Mouse (Mus musculus) limb, embryonic 11.5 days (tissue): ENCODE results near the gene Heg1. TPM values are rescaled to one million over a fixed set of nuclear protein-coding genes. Genes with fewer than 3 reads are reported as not detected.

Experiments used
- ATAC-seq: fragments of 200-750 bp; cut with Nextera tagmentation; 2 replicates; pipeline ENCODE4 v1.8.0; 2017; ENCODE audit warnings: low read depth; ENCODE audit not compliant: insufficient number of reproducible peaks, low FRiP score, low TSS enrichment
- DNase-seq: peaks from one replicate; pipeline ENCODE4 v3.0.0-alpha.2; 2015; ENCODE audit warnings: low spot score
- H3K27ac ChIP-seq: fragments of 300-500 bp; sonication (generic); replicated peaks from 2 replicates; pipeline ENCODE4 v1.5.1; 2014; ENCODE audit warnings: low read depth, mild to moderate bottlenecking, low read length
- H3K27me3 ChIP-seq: fragments of 300-500 bp; sonication (generic); 2 replicates; pipeline ENCODE4 v1.6.1; 2014; ENCODE audit warnings: mild to moderate bottlenecking, low read length, mixed read lengths; ENCODE audit not compliant: control insufficient read depth, insufficient read depth
- H3K36me3 ChIP-seq: fragments of 300-500 bp; sonication (generic); 2 replicates; pipeline ENCODE4 v1.6.1; 2014; ENCODE audit warnings: mild to moderate bottlenecking, low read length, moderate library complexity, mixed read lengths; ENCODE audit not compliant: control insufficient read depth, insufficient read depth
- H3K4me1 ChIP-seq: fragments of 300-500 bp; sonication (generic); 2 replicates; pipeline ENCODE4 v1.6.1; 2014; ENCODE audit warnings: low read length, mixed read lengths; ENCODE audit not compliant: control insufficient read depth, insufficient read depth
- H3K4me2 ChIP-seq: fragments of 300-500 bp; sonication (generic); 2 replicates; pipeline ENCODE4 v1.6.1; 2014; ENCODE audit warnings: low read depth, mild to moderate bottlenecking, moderate library complexity; ENCODE audit not compliant: severe bottlenecking
- H3K4me3 ChIP-seq: fragments of 300-500 bp; sonication (generic); 2 replicates; pipeline ENCODE4 v1.5.1; 2014; ENCODE audit warnings: low read depth, low read length
- H3K9ac ChIP-seq: fragments of 300-500 bp; sonication (generic); 2 replicates; pipeline ENCODE4 v1.6.1; 2014; ENCODE audit warnings: mild to moderate bottlenecking, low read length
- H3K9me3 ChIP-seq: fragments of 300-500 bp; sonication (generic); 2 replicates; pipeline ENCODE4 v1.6.1; 2016; ENCODE audit warnings: low read length; ENCODE audit not compliant: control insufficient read depth
- WGBS: fragments of 180-500 bp; shearing (Covaris S2); extraction: QIAGEN DNeasy Blood & Tissue Kit; methylation state at CpG from one replicate; pipeline ENCODE4 v1.1.7; 2014; 5-methylcytosine and 5-hydroxymethylcytosine counted together
- polyA plus RNA-seq: library from polyadenylated mRNA; unstranded; fragments of >200 nt; fragmentation: Nextera tagmentation; extraction: Ambion mirVana; gene quantifications from 2 replicates; pipeline ENCODE4 v1.2.1, GENCODE M21; 2014

Heg1 gene
- polyA plus RNA-seq, 1 experiment from 2014 or later = 11.0 TPM

GRCm38 (mm10) chr16:33745457-33745856 is 61.3 kb downstream of the Heg1 start:
- Histone ChIP-seq H3K4me1 (peaks cover 12% of the 10 kb centered on the region), H3K27me3 (no peaks in the 10 kb centered on the region), H3K36me3 (no peaks in the 10 kb centered on the region), H3K27ac (no peak overlapping the region), H3K9me3 (no peaks in the 10 kb centered on the region), H3K4me3 (no peak overlapping the region), H3K9ac (no peak overlapping the region), H3K4me2 (no peak overlapping the region)
- 90% methylated on average over 7 of the region's 7 CpGs for WGBS
- no peak for ATAC-seq
- no peak for DNase-seq

- ATAC-seq (no peak), DNase-seq (no peak)
- Histone ChIP-seq H3K4me2 (no peak overlapping the region), H3K27ac (no peak overlapping the region), H3K27me3 (no peaks in the 10 kb centered on the region), H3K9ac (no peak overlapping the region), H3K9me3 (no peaks in the 10 kb centered on the region), H3K4me1 (peaks cover 9% of the 10 kb centered on the region), H3K36me3 (no peaks in the 10 kb centered on the region), H3K4me3 (no peak overlapping the region)
- 91% methylated on average over 10 of the region's 10 CpGs for WGBS
These were observed 62.0 kb downstream of the Heg1 start for GRCm38 (mm10) chr16:33746074-33746676.

- DNase-seq (no peak), ATAC-seq (no peak)
- H3K27ac ChIP-seq = no peak overlapping the region
- WGBS = 62% methylated on average over 7 of the region's 7 CpGs
- no peak overlapping the region for H3K4me2 ChIP-seq
- H3K4me3 ChIP-seq = no peak overlapping the region
- no peak overlapping the region for H3K9ac ChIP-seq
- H3K27me3 ChIP-seq = no peaks in the 10 kb centered on the region
- peaks cover under 1% of the 10 kb centered on the region; the same call in 1 of the 2 replicates for H3K4me1 ChIP-seq
- H3K36me3 ChIP-seq = no peaks in the 10 kb centered on the region
- H3K9me3 ChIP-seq = no peaks in the 10 kb centered on the region
These were observed 63.3 kb downstream of the Heg1 start for GRCm38 (mm10) chr16:33747346-33747954.

DNA sequence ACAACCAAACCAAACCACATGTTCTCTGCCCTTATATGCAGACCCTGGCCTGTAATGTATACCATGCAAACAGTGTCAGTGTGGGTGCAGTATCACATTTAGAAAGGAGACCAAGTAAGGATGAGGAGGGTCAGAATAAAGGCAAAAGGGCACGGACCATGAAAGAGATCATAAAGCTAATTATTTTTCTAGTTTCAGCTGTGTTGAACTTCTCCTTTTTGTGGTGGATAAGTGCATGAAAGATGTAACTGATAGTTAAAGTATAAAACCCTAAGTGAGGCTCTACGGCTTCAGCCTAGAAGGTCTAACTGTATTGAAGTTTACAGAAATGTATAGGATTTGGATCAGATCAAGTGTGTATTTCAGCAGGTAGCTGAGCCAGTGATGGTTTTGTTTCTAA is 63.8 kb downstream of the Heg1 start:
- no peak overlapping the region for H3K4me3 ChIP-seq
- H3K27me3 ChIP-seq = no peaks in the 10 kb centered on the region
- ATAC-seq = no peak
- no peak for DNase-seq
- no peaks in the 10 kb centered on the region for H3K9me3 ChIP-seq
- no peaks in the 10 kb centered on the region for H3K36me3 ChIP-seq
- 84% methylated on average over 2 of the region's 2 CpGs for WGBS
- no peak overlapping the region for H3K4me2 ChIP-seq
- H3K4me1 ChIP-seq = no peaks in the 10 kb centered on the region
- no peak overlapping the region for H3K9ac ChIP-seq
- H3K27ac ChIP-seq = no peak overlapping the region

DNA sequence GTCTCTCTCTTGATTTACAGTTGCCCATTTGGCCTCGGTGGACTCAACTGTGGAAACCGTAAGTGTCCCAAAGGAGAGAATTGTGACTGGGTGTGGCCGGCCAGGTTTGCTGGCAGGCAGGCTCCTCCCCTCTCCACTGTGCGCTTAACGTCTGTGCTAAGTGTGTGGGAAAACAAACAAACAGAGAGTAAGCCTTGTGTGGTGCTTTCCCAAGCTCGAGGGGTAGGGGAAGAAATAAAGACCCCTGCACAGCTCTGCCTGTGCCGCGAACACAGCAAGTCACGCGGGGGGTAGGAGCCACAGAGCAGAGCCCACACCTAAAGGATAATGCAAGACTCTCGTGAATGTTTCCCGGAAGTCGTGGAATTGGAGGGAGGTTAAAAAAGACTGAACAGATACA is 67.0 kb downstream of the Heg1 start:
- Histone ChIP-seq H3K4me3 (no peak overlapping the region), H3K27me3 (no peaks in the 10 kb centered on the region), H3K36me3 (no peaks in the 10 kb centered on the region), H3K9ac (no peak overlapping the region), H3K4me2 (peak overlapping the region; percentile 16; the same call in 1 of the 2 replicates), H3K27ac (no peak overlapping the region), H3K4me1 (no peaks in the 10 kb centered on the region), H3K9me3 (no peaks in the 10 kb centered on the region)
- DNase-seq (no peak), ATAC-seq (no peak)
- 19% methylated on average over 13 of the region's 13 CpGs for WGBS

DNA sequence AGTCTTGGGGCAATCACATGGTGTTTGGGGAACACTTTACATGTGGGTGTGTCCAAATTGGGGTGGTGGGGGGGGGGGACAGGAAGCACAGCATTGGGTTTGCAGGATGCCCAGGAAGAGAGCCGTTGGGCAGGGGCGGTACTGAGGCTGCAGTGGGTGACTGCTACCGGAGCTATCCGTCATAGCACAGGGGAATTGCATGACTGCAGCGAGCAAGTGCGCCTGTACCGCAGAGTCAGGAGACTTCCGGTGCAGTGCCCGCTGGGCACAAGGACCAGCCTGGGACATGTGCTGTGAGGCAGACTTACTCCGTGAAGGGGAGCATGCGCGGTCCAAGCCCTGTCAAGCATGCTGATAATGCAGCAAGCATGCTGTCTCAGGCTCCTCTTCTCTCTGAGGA is 67.4 kb downstream of the Heg1 start:
- ATAC-seq = no peak
- peak overlapping the region; percentile 16; the same call in 1 of the 2 replicates for H3K4me2 ChIP-seq
- H3K27ac ChIP-seq = no peak overlapping the region
- no peak for DNase-seq
- H3K9ac ChIP-seq = no peak overlapping the region
- no peak overlapping the region for H3K4me3 ChIP-seq
- no peaks in the 10 kb centered on the region for H3K4me1 ChIP-seq
- H3K27me3 ChIP-seq = no peaks in the 10 kb centered on the region
- no peaks in the 10 kb centered on the region for H3K36me3 ChIP-seq
- 44% methylated on average over 12 of the region's 12 CpGs for WGBS
- no peaks in the 10 kb centered on the region for H3K9me3 ChIP-seq

DNA sequence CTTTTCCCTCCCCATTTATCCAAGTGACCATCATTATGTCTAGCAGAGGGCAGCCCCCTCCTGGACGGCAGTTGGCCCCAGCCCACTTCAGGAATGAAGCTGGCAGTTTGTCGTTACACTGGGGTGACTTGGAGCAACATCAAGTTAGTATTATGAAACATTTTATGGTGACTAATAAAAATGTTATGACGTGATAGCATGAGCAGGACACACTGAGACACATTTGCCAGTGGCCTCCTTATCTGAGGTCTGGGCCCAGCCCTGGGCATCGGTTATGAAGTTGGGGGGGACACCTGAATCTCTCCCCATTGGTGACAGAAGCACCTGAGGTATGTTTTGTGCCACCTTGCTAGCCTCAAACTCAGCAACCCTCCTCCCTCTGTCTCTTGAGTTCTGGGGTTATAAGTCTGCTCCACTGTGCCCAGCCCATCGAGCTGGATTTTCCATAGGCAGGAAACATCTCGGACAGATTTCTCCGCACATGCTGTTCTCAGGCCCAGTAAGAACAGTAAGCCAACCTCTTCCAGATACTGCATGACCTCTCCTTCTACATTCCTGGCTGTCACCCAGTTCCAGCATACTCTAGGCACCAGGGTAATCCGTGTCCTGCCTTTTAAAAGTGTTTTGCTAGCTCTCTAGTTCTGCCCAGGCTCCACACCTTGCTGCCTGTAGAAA is 68.9 kb downstream of the Heg1 start:
- Histone ChIP-seq H3K27me3 (no peaks in the 10 kb centered on the region), H3K9ac (no peak overlapping the region), H3K9me3 (no peaks in the 10 kb centered on the region), H3K4me2 (no peak overlapping the region), H3K4me1 (no peaks in the 10 kb centered on the region), H3K27ac (no peak overlapping the region), H3K36me3 (no peaks in the 10 kb centered on the region), H3K4me3 (no peak overlapping the region)
- no peak for ATAC-seq
- 84% methylated on average over 8 of the region's 8 CpGs for WGBS
- DNase-seq = no peak

DNA sequence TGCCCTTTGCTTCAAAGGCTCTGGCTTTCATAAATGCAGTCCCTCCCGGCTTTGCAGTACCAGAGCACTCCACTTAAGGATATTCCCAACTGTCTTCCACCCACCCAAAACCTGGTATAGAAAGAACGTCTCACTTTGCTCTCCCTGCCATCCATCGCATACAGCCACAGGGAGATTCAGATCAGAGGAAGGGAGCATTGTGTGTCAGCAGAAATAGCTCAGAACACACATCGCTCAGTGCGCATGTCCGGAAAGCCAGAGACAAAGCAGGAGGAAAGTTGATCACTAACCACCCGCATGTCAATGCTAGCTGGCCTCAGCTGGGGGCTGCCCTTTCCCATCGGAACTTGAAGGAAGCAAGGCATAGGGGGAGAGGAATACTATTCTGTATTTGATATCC is 71.1 kb downstream of the Heg1 start:
- no peak overlapping the region for H3K27ac ChIP-seq
- H3K4me2 ChIP-seq = no peak overlapping the region
- no peaks in the 10 kb centered on the region for H3K9me3 ChIP-seq
- 83% methylated on average over 8 of the region's 8 CpGs for WGBS
- DNase-seq = no peak
- H3K4me1 ChIP-seq = no peaks in the 10 kb centered on the region
- H3K27me3 ChIP-seq = no peaks in the 10 kb centered on the region
- H3K9ac ChIP-seq = no peak overlapping the region
- no peaks in the 10 kb centered on the region for H3K36me3 ChIP-seq
- ATAC-seq = no peak
- H3K4me3 ChIP-seq = no peak overlapping the region
